Mouse (Mus musculus) myocyte (in vitro differentiated cells): ENCODE measurements at regions not wholly inside any gene's neighbourhood (a gene's known extent, or its start where the extent isn't known, plus 50 kb on each side); places are given as distances from the start of the nearest gene placed in this dataset.

ENCODE experiments used
- CEBPB ChIP-seq: IDR thresholded peaks from 2 replicates; pipeline ENCODE4 v1.6.1; 2011; ENCODE audit warnings: mild to moderate bottlenecking, moderate library complexity; ENCODE audit not compliant: poor library complexity, insufficient read depth, severe bottlenecking
- E2F4 ChIP-seq: IDR thresholded peaks from one replicate; pipeline ENCODE4 v1.6.1; 2011; ENCODE audit warnings: mild to moderate bottlenecking, control low read depth, moderate library complexity; ENCODE audit not compliant: insufficient read depth
- MAX ChIP-seq: IDR thresholded peaks from one replicate; pipeline ENCODE4 v1.6.1; 2011; ENCODE audit warnings: low read depth, mild to moderate bottlenecking, control low read depth
- MYOG ChIP-seq, 3 experiments: IDR thresholded peaks; one replicate each; pipeline ENCODE4 v1.6.1; 2011; ENCODE audit warnings: control low read depth in 2 of 3, low read depth in 2 of 3, mild to moderate bottlenecking in 2 of 3; ENCODE audit not compliant: insufficient read length in 2 of 3, control insufficient read depth in 1 of 3, insufficient read depth in 1 of 3
- POLR2A ChIP-seq: IDR thresholded peaks from one replicate; pipeline ENCODE4 v1.6.1; 2011; ENCODE audit warnings: low read depth, mild to moderate bottlenecking, control low read depth, moderate library complexity; ENCODE audit not compliant: insufficient read length
- POLR2AphosphoS2 ChIP-seq: IDR thresholded peaks from one replicate; pipeline ENCODE4 v1.6.1; 2011; ENCODE audit warnings: low read depth, control low read depth; ENCODE audit not compliant: insufficient read length
- REST ChIP-seq: IDR thresholded peaks from one replicate; pipeline ENCODE4 v1.6.1; 2011; ENCODE audit warnings: mild to moderate bottlenecking, control low read depth, moderate library complexity; ENCODE audit not compliant: insufficient read depth, insufficient read length
- SRF ChIP-seq: IDR thresholded peaks from one replicate; pipeline ENCODE4 v1.6.1; 2011; ENCODE audit warnings: low read depth; ENCODE audit not compliant: control insufficient read depth, insufficient read length
- TCF12 ChIP-seq: IDR thresholded peaks from one replicate; pipeline ENCODE4 v1.6.1; 2011; ENCODE audit warnings: mild to moderate bottlenecking, control low read depth; ENCODE audit not compliant: poor library complexity, insufficient read depth, severe bottlenecking
- USF1 ChIP-seq: IDR thresholded peaks from one replicate; pipeline ENCODE4 v1.6.1; 2011; ENCODE audit warnings: low read depth, mild to moderate bottlenecking, control low read depth, moderate library complexity

DNA sequence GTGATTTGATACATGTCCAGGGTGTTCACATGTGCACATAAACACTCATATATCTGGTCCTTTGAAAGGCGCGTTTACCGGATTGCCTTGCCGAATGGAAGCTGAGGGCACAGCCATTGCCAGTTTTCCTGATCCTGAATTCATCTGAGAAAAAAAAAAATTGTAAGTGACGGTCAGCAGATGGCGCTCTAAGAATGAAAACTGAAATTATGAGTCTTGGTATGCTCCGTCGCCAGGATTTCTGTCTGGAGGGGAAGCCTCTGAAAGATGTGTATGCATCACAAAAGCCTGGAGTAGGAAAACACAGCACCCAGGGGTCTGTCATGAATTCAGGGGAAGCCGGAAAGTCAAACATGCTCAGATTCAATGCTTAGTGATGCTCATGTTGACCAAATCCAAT, 276.9 kb downstream of the Diras2 start:
- TF ChIP-seq CEBPB (no peak), POLR2A (no peak), TCF12 (no peak), SRF (no peak), POLR2AphosphoS2 (no peak), E2F4 (no peak), MAX (no peak), USF1 (no peak), MYOG (IDR thresholded peaks at IDR 0.05; ENCODE audit: control insufficient read depth in 1 of 3, insufficient read depth in 1 of 3, insufficient read length in 2 of 3, low read depth in 2 of 3) (no peak), REST (no peak)
